Mouse (Mus musculus): ENCODE results near the gene Baz1a. TPM values are rescaled to one million over a fixed set of nuclear protein-coding genes. Genes with fewer than 3 reads are reported as not detected.
"Not testable (repeated sequence)": the region's sequence is repeated elsewhere in the genome, so short reads cannot be mapped to it uniquely, and the experiment has no call there.

Gene Baz1a
- total RNA-seq, 2 experiments from 2014 or later = 1.2 to 3.8 TPM

- DNase-seq (ENCODE audit: low spot score in 2 of 2) = no peak
Measured at GRCm38 (mm10) chr12:55013031-55013430, 1.1 kb downstream of the Baz1a start.

- no peak for DNase-seq (ENCODE audit: low spot score in 2 of 2)
Measured at GRCm38 (mm10) chr12:55007361-55008008, 6.7 kb downstream of the Baz1a start.

- no peak for DNase-seq (ENCODE audit: low spot score in 2 of 2)
Measured at GRCm38 (mm10) chr12:55006071-55006470, 8.1 kb downstream of the Baz1a start.

- DNase-seq (ENCODE audit: low spot score in 2 of 2) = no peak
Measured at GRCm38 (mm10) chr12:55004396-55004795, 9.8 kb downstream of the Baz1a start.

GRCm38 (mm10) chr12:55003843-55004242 is 10.3 kb downstream of the Baz1a start:
- DNase-seq (ENCODE audit: low spot score in 2 of 2) = no peak

- not testable (repeated sequence) for DNase-seq (ENCODE audit: low spot score in 2 of 2)
Measured at GRCm38 (mm10) chr12:55002532-55002931, 11.6 kb downstream of the Baz1a start.

GRCm38 (mm10) chr12:54999016-54999690 is 15.0 kb downstream of the Baz1a start:
- DNase-seq (ENCODE audit: low spot score in 2 of 2) = no peak

- DNase-seq (ENCODE audit: low spot score in 2 of 2) = no peak
Measured at GRCm38 (mm10) chr12:54998411-54998810, 15.7 kb downstream of the Baz1a start.

GRCm38 (mm10) chr12:54996979-54997474 is 17.1 kb downstream of the Baz1a start:
- DNase-seq (ENCODE audit: low spot score in 2 of 2) = no peak

GRCm38 (mm10) chr12:54995965-54996364 is 18.2 kb downstream of the Baz1a start:
- DNase-seq (ENCODE audit: low spot score in 2 of 2) = no peak

GRCm38 (mm10) chr12:54994418-54994817 is 19.7 kb downstream of the Baz1a start:
- no peak for DNase-seq (ENCODE audit: low spot score in 2 of 2)

- no peak for DNase-seq (ENCODE audit: low spot score in 2 of 2)
Measured at GRCm38 (mm10) chr12:54994068-54994386, 20.1 kb downstream of the Baz1a start.

- DNase-seq (ENCODE audit: low spot score in 2 of 2) = no peak
Measured at GRCm38 (mm10) chr12:54993246-54994067, 20.7 kb downstream of the Baz1a start.

GRCm38 (mm10) chr12:54992814-54993213 is 21.3 kb downstream of the Baz1a start:
- no peak for DNase-seq (ENCODE audit: low spot score in 2 of 2)

- DNase-seq (ENCODE audit: low spot score in 2 of 2) = no peak
Measured at GRCm38 (mm10) chr12:54988323-54988850, 25.8 kb downstream of the Baz1a start.

GRCm38 (mm10) chr12:54987156-54987555 is 27.0 kb downstream of the Baz1a start:
- DNase-seq (ENCODE audit: low spot score in 2 of 2) = no peak

- peak; percentile 11 to 39 for DNase-seq (ENCODE audit: low spot score in 2 of 2)
Measured at GRCm38 (mm10) chr12:54986052-54986717, 28.0 kb downstream of the Baz1a start, which contains the start of gene Gm20403. Gene Gm20403 (minus strand): TSS chr12:54986529.

- DNase-seq (ENCODE audit: low spot score in 2 of 2) = peak; percentile 22 to 47
Measured at GRCm38 (mm10) chr12:54985257-54986051, 28.7 kb downstream of the Baz1a start.

GRCm38 (mm10) chr12:54984701-54985256 is 29.4 kb downstream of the Baz1a start:
- peak; percentile 19 to 21 for DNase-seq (ENCODE audit: low spot score in 2 of 2)

All from layer of hippocampus, postnatal 14 days (tissue).